8 mouse cellular contexts compared by ENCODE assay signal in genomic region chr8:71701414-71702086, GRCm38 (mm10). TPM values are rescaled to one million over a fixed set of nuclear protein-coding genes. Genes with fewer than 3 reads are reported as not detected.
A peak's percentile ranks its signal among the peaks of the same experiment; 100 is the strongest.
DNase-seq lines count a peak whose midpoint lies in the region; ATAC-seq and TF ChIP-seq lines count a peak whose summit lies in the region.

Gene B3gnt3, minus strand, starts transcription at chr8:71701789.

- H3K4me3 ChIP-seq in heart, embryonic 13.5 days: peak within 1 kb of the TSS; percentile 47
- peak within 1 kb of the TSS; percentile 16; the same call in 1 of the 2 replicates for H3K4me3 ChIP-seq in hindbrain, postnatal 0 days (ENCODE audit: low read length)
- no peak within 1 kb of the TSS for H3K4me3 ChIP-seq in midbrain, embryonic 14.5 days (replicated peaks; ENCODE audit: low read depth, low read length)

- peaks cover 90% of the 10 kb centered on the region for H3K27me3 ChIP-seq in heart, embryonic 13.5 days (replicated peaks)
- peaks cover 15% of the 10 kb centered on the region; the same call in 1 of the 2 replicates for H3K27me3 ChIP-seq in hindbrain, postnatal 0 days (ENCODE audit: insufficient read depth, low read length)
- H3K27me3 ChIP-seq in midbrain, embryonic 14.5 days (ENCODE audit: control insufficient read depth, insufficient read depth, low read length): peaks cover 37% of the 10 kb centered on the region

- no peak for TF ChIP-seq CTCF in hindbrain, postnatal 0 days (IDR thresholded peaks at IDR 0.05; ENCODE audit: low read depth)

- no peak within 1 kb of the TSS for H3K27ac ChIP-seq in heart, embryonic 13.5 days (replicated peaks)
- no peak within 1 kb of the TSS for H3K27ac ChIP-seq in hindbrain, postnatal 0 days
- no peak within 1 kb of the TSS for H3K27ac ChIP-seq in midbrain, embryonic 14.5 days (replicated peaks; ENCODE audit: low read depth, low read length)

- no peaks in the 10 kb centered on the region for H3K9me3 ChIP-seq in heart, embryonic 13.5 days
- no peaks in the 10 kb centered on the region for H3K9me3 ChIP-seq in hindbrain, postnatal 0 days (ENCODE audit: low read length)
- H3K9me3 ChIP-seq in midbrain, embryonic 14.5 days (ENCODE audit: control insufficient read depth, low read length): no peaks in the 10 kb centered on the region

- DNase-seq in heart, postnatal 25 days (ENCODE audit: low spot score): no peak
- no peak for DNase-seq in hindbrain, postnatal 0 days (ENCODE audit: low spot score)
- no peak for DNase-seq in midbrain, embryonic 14.5 days
- DNase-seq in adrenal gland, adult 8-10 months: no peak
- no peak for DNase-seq in urinary bladder, postnatal 25 days (ENCODE audit: low spot score)
- no peak for DNase-seq in adrenal gland, adult 18-20 months (ENCODE audit: low spot score in 2 of 2)

- H3K36me3 ChIP-seq in heart, embryonic 13.5 days: no peaks in the 10 kb centered on the region
- no peaks in the 10 kb centered on the region for H3K36me3 ChIP-seq in hindbrain, postnatal 0 days (ENCODE audit: insufficient read depth, low read length)
- H3K36me3 ChIP-seq in midbrain, embryonic 14.5 days (ENCODE audit: control insufficient read depth, insufficient read depth, low read length): no peaks in the 10 kb centered on the region

- 15% methylated on average over 31 of the region's 34 CpGs for WGBS in heart, embryonic 13.5 days
- WGBS in hindbrain, postnatal 0 days: 22% methylated on average over 29 of the region's 34 CpGs
- WGBS in midbrain, embryonic 14.5 days: 24% methylated on average over 33 of the region's 34 CpGs

- intact Hi-C loops in heart, postnatal 25 days (cut with DNase I): no loop called here

- peak within 1 kb of the TSS; percentile 44 for H3K9ac ChIP-seq in heart, embryonic 13.5 days
- no peak within 1 kb of the TSS for H3K9ac ChIP-seq in hindbrain, postnatal 0 days (replicated peaks; ENCODE audit: low read length)
- no peak within 1 kb of the TSS for H3K9ac ChIP-seq in midbrain, embryonic 14.5 days (replicated peaks; ENCODE audit: low read length)

- no peak for ATAC-seq in heart, embryonic 13.5 days (ENCODE audit: extremely low read depth, insufficient number of reproducible peaks, low FRiP score, low TSS enrichment)
- peak; percentile 49 for ATAC-seq in activated CD4-positive, CD25-positive, alpha-beta regulatory T cell, adult 4 months
- no peak; the same call in 1 of the 2 replicates for ATAC-seq in hindbrain, postnatal 0 days
- 0 out of 2 replicates have a peak, but pooled peaks have one; percentile 27 for ATAC-seq in midbrain, embryonic 14.5 days (ENCODE audit: low FRiP score, low TSS enrichment)

- H3K4me1 ChIP-seq in heart, embryonic 13.5 days: peaks cover 15% of the 10 kb centered on the region
- H3K4me1 ChIP-seq in hindbrain, postnatal 0 days (ENCODE audit: insufficient read depth, low read length): no peaks in the 10 kb centered on the region
- no peaks in the 10 kb centered on the region for H3K4me1 ChIP-seq in midbrain, embryonic 14.5 days (ENCODE audit: control insufficient read depth, insufficient read depth, low read length)

- H3K4me2 ChIP-seq in heart, embryonic 13.5 days: peak within 1 kb of the TSS; percentile 69
- H3K4me2 ChIP-seq in hindbrain, postnatal 0 days (ENCODE audit: low read depth, low read length): peak within 1 kb of the TSS; percentile 37; the same call in 1 of the 2 replicates
- no peak within 1 kb of the TSS for H3K4me2 ChIP-seq in midbrain, embryonic 14.5 days (ENCODE audit: low read length)

RNA-seq across cellular contexts. Expression of gene B3gnt3, which starts in this region (rescaled TPM):
- 2.8 and 3.3 TPM in 2 replicates for polyA plus RNA-seq in heart, embryonic 13.5 days (2015; fragmentation: Nextera tagmentation; extraction: Ambion mirVana)
- total RNA-seq in heart, postnatal 25 days (2021): 1 to 10 TPM; 5.5 to 8.0 TPM
- 1 to 10 TPM; 3.3 to 3.8 TPM for polyA plus RNA-seq in activated CD4-positive, CD25-positive, alpha-beta regulatory T cell, adult 4 months (2017; shearing (Covaris generic))
- total RNA-seq in hindbrain, postnatal 0 days (2014; rRNA removed): 0.42 and 0.50 TPM in 2 replicates
- polyA plus RNA-seq in hindbrain, postnatal 0 days (2015; fragmentation: Nextera tagmentation; extraction: Ambion mirVana): 0.52 and 0.60 TPM in 2 replicates
- polyA plus RNA-seq in midbrain, embryonic 14.5 days (2014; fragmentation: Nextera tagmentation; extraction: Ambion mirVana): 0.11 and 0.20 TPM in 2 replicates
- total RNA-seq in adrenal gland, adult 8-10 months (2022): 1 to 10 TPM; 3.0 to 5.1 (median 4.4) TPM
- 1 to 10 TPM; 3.5 to 4.3 TPM for total RNA-seq in adrenal gland, adult 18-20 months (2021)

Comparison
In these comparisons a context has a peak if more than half of its experiments do, and no peak if none do; other contexts are left out.
1. Peak in ATAC-seq in midbrain, embryonic 14.5 days; RNA of the gene not detected or under 1 TPM.